Mouse (Mus musculus): ENCODE results near the gene Ndufv2. TPM values are rescaled to one million over a fixed set of nuclear protein-coding genes. Genes with fewer than 3 reads are reported as not detected.
"Not testable (repeated sequence)": the region's sequence is repeated elsewhere in the genome, so short reads cannot be mapped to it uniquely, and the experiment has no call there.

The Ndufv2 gene
- polyA plus RNA-seq, 1 experiment, result 2,029 TPM

GRCm38 (mm10) chr17:66061241-66061938 lies 40.0 kb downstream of the Ndufv2 start:
- Histone ChIP-seq H3K4me1 (ENCODE audit: control insufficient read depth, insufficient read depth, insufficient read length, low read length) (no peaks in the 10 kb centered on the region), H3K4me3 (ENCODE audit: insufficient read depth, low read depth, low read length) (no peak overlapping the region), H3K27ac (replicated peaks; ENCODE audit: low read depth, low read length) (no peak overlapping the region)

DNA sequence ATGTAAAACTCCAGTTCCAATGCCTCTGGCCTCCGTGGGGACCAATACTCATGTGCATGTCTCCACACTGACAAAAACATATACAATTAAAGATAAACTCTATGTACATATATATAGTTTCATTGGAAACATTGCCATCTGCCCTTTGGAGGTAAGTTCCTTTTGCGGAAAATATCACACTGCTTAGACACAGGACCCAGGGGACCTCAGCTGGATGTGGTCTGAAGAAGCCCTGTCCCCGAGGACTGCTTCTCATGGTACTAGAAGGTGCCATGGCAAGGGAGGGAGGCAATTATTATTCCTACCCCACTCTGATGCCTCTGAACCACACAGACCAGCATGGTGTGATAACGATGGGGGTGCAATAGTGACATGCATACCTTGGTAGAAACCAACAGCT lies 43.2 kb downstream of the Ndufv2 start:
- H3K4me1 ChIP-seq (ENCODE audit: control insufficient read depth, insufficient read depth, insufficient read length, low read length), result no peaks in the 10 kb centered on the region
- no peak overlapping the region for H3K4me3 ChIP-seq (ENCODE audit: insufficient read depth, low read depth, low read length)
- H3K27ac ChIP-seq (replicated peaks; ENCODE audit: low read depth, low read length), result no peak overlapping the region

DNA sequence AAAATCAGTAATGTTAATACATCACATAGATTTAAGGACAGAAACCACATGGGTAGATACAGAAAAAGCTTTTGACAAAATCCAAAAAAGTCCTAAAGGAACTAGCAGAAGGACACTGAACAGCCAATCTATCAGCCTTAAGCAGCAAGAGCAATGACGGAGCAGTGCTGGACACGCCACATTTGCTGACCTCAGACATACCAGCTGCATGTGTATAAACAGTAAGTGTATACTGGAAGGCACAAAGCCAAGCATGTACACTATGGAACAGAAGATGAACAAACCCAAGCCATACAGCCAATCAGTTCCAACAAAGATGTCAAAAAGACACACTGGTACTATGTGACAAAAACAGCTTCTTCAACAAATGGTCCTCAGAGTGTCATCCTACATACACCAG lies 44.2 kb downstream of the Ndufv2 start:
- H3K4me1 ChIP-seq (ENCODE audit: control insufficient read depth, insufficient read depth, insufficient read length, low read length), result no peaks in the 10 kb centered on the region
- no peak overlapping the region for H3K4me3 ChIP-seq (ENCODE audit: insufficient read depth, low read depth, low read length)
- H3K27ac ChIP-seq (replicated peaks; ENCODE audit: low read depth, low read length), result no peak overlapping the region

DNA sequence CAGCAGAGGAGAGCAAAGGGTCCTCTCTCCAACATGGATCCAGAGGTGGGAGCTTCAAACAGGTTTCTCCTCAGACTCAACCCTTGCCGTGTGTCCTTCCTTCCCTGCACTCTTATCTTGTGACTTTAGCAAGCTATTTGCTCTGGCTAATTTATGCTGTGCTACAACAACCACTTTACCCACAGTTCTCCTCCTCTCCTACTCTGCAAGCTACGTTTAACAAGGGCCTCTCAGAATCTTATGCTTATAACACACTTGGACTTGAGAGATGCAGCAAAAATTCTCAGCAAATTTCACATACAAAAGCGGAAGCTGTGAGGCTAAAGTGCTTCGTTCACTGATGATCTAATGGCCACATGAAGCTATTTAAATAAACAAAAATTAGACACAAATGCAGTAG lies 48.0 kb downstream of the Ndufv2 start:
- peaks cover 2% of the 10 kb centered on the region; the same call in 1 of the 2 replicates for H3K4me1 ChIP-seq (ENCODE audit: control insufficient read depth, insufficient read depth, insufficient read length, low read length)
- no peak overlapping the region; the same call in 1 of the 2 replicates for H3K27ac ChIP-seq (replicated peaks; ENCODE audit: low read depth, low read length)
- H3K4me3 ChIP-seq (ENCODE audit: insufficient read depth, low read depth, low read length), result no peak overlapping the region

DNA sequence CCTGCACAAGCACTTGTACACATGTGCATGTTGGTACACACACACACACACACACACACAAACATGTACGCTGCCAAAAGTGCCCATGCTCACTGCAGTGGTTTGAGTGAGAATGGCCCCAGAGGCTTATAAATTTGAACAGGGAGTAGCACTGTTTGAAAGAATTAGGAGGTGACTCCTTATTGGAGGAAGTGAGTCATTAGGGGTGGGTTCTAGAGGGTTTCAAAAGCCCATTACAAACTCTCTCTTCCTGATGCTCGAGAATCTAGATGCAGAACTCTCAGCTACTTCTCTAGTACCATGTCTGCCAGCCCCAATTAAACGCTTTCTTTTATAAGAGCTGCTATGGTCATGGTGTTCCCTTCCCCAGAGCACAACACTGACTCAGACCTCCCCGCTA lies 52.6 kb downstream of the Ndufv2 start:
- Histone ChIP-seq H3K27ac (replicated peaks; ENCODE audit: low read depth, low read length) (no peak overlapping the region), H3K4me1 (ENCODE audit: control insufficient read depth, insufficient read depth, insufficient read length, low read length) (peaks cover 2% of the 10 kb centered on the region; the same call in 1 of the 2 replicates), H3K4me3 (ENCODE audit: insufficient read depth, low read depth, low read length) (no peak overlapping the region)

DNA sequence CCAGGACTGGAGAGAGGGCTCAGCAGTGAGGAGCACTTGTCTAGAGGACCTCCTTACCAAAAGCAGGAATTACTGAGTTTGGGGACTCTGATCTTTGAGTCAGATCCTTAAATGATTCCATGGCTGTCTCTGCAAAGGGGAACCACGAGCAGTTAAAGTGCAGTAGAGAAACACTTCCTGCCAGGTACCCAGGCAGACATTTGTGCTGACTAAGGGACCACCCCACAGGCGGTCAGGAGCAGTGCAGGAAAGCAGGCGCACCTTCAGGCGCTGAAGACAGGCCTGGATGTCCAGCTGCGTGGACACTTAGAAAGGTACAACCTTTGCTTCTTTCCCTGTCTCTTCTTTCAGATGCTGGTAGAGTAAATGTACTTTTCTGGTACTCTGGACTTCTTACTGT lies 53.2 kb downstream of the Ndufv2 start:
- Histone ChIP-seq H3K27ac (replicated peaks; ENCODE audit: low read depth, low read length) (no peak overlapping the region), H3K4me1 (ENCODE audit: control insufficient read depth, insufficient read depth, insufficient read length, low read length) (peaks cover 2% of the 10 kb centered on the region; the same call in 1 of the 2 replicates), H3K4me3 (ENCODE audit: insufficient read depth, low read depth, low read length) (no peak overlapping the region)

DNA sequence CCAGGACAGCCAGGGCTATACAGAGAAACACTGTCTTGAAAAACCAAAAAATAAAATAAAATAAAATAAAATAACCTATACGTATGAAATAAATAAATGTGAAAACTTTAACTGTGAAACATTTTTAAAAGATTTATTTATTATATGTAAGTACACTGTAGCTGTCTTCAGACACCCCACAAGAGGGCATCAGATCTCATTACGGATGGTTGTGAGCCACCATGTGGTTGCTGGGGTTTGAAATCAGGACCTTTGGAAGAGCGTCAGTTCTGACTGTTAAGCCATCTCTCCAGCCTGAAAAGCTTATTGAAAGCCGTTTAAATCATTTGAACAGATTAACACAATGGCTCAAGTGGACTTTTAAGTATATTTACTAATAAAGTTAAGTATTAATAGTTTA lies 57.7 kb downstream of the Ndufv2 start:
- not testable (repeated sequence) for H3K4me3 ChIP-seq (ENCODE audit: insufficient read depth, low read depth, low read length); H3K27ac ChIP-seq (replicated peaks; ENCODE audit: low read depth, low read length); H3K4me1 ChIP-seq (ENCODE audit: control insufficient read depth, insufficient read depth, insufficient read length, low read length)

DNA sequence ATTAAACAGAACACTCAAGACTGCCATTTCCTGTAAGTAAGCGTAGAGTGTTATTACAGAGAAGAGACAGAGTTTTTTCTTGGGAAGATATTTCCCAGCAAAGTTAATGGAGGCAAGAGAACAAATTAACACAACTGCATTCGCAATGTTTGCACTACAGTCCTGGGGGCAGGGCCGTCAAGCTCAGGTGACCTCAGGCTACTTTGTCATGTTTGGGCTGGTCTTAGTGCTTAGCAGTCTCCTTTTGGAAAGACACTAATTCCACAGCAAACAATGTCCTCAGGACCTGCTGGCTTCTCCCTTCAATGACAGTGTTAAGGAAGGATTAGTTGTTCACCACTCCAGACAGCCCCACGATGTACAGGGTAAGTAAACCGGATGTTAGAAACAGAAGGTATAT lies 60.3 kb downstream of the Ndufv2 start:
- Histone ChIP-seq H3K27ac (replicated peaks; ENCODE audit: low read depth, low read length) (no peak overlapping the region), H3K4me1 (ENCODE audit: control insufficient read depth, insufficient read depth, insufficient read length, low read length) (no peaks in the 10 kb centered on the region), H3K4me3 (ENCODE audit: insufficient read depth, low read depth, low read length) (no peak overlapping the region)

GRCm38 (mm10) chr17:66033239-66033638 lies 68.1 kb downstream of the Ndufv2 start:
- H3K27ac ChIP-seq (replicated peaks; ENCODE audit: low read depth, low read length), result no peak overlapping the region
- H3K4me3 ChIP-seq (ENCODE audit: insufficient read depth, low read depth, low read length), result no peak overlapping the region
- no peaks in the 10 kb centered on the region for H3K4me1 ChIP-seq (ENCODE audit: control insufficient read depth, insufficient read depth, insufficient read length, low read length)

GRCm38 (mm10) chr17:66031991-66032390 lies 69.4 kb downstream of the Ndufv2 start:
- Histone ChIP-seq H3K27ac (replicated peaks; ENCODE audit: low read depth, low read length) (no peak overlapping the region), H3K4me3 (ENCODE audit: insufficient read depth, low read depth, low read length) (no peak overlapping the region), H3K4me1 (ENCODE audit: control insufficient read depth, insufficient read depth, insufficient read length, low read length) (no peaks in the 10 kb centered on the region)

Other genes starting within 250 kb of the Ndufv2 start
- 21.4 and 21.8 TPM in 2 replicates for gene Ralbp1, start 215.8 kb downstream of the Ndufv2 start, polyA plus RNA-seq (2012; ENCODE audit: insufficient read depth, insufficient read length, missing spikeins)
- gene Twsg1, start 150.3 kb downstream of the Ndufv2 start, polyA plus RNA-seq (2012; ENCODE audit: insufficient read depth, insufficient read length, missing spikeins), result 21.0 and 29.1 TPM in 2 replicates
- 10.0 and 10.5 TPM in 2 replicates for gene Ankrd12, start 24.5 kb downstream of the Ndufv2 start, polyA plus RNA-seq (2012; ENCODE audit: insufficient read depth, insufficient read length, missing spikeins)
- gene Washc1, start 10.0 kb upstream of the Ndufv2 start, polyA plus RNA-seq (2012; ENCODE audit: insufficient read depth, insufficient read length, missing spikeins), result 12.1 and 15.1 TPM in 2 replicates
- 0.71 TPM in 1 of 2 replicates, not detected in the other for gene Ddx11, start 22.0 kb upstream of the Ndufv2 start, polyA plus RNA-seq (2012; ENCODE audit: insufficient read depth, insufficient read length, missing spikeins)

All from brown adipose tissue, adult 24 weeks (tissue).